Mouse (Mus musculus) cerebellum, postnatal 4 days (tissue): ENCODE measurements around the gene Agbl4.

Experiments used
- DNase-seq, 2 experiments: peaks; one replicate each; pipeline ENCODE4 v3.0.0; 2022; ENCODE audit warnings: low spot score in 2 of 2, mixed read lengths in 1 of 2

The Agbl4 gene

GRCm38 (mm10) chr4:111390736-111391135, 993.3 kb downstream of the Agbl4 start:
- no peak for DNase-seq

GRCm38 (mm10) chr4:111399784-111400183, 1002.3 kb downstream of the Agbl4 start:
- DNase-seq: no peak

GRCm38 (mm10) chr4:111400676-111401075, 1003.2 kb downstream of the Agbl4 start:
- no peak for DNase-seq

GRCm38 (mm10) chr4:111403243-111403642, 1005.8 kb downstream of the Agbl4 start:
- DNase-seq: no peak

GRCm38 (mm10) chr4:111410731-111411130, 1013.3 kb downstream of the Agbl4 start:
- no peak for DNase-seq

GRCm38 (mm10) chr4:111414399-111414798, 1016.9 kb downstream of the Agbl4 start:
- DNase-seq: peak; percentile 26 to 69

GRCm38 (mm10) chr4:111414818-111415488, 1017.5 kb downstream of the Agbl4 start, which contains the start of gene Bend5:
Gene Bend5, plus strand, starts transcription at chr4:111415006.
- DNase-seq: peak; percentile 55 to 59

GRCm38 (mm10) chr4:111416126-111416525, 1018.7 kb downstream of the Agbl4 start:
- no peak for DNase-seq

GRCm38 (mm10) chr4:111416551-111416950, 1019.1 kb downstream of the Agbl4 start:
- DNase-seq: no peak

GRCm38 (mm10) chr4:111417716-111418115, 1020.3 kb downstream of the Agbl4 start:
- no peak for DNase-seq

- DNase-seq: no peak
Measured at GRCm38 (mm10) chr4:111419476-111419875, 1022.0 kb downstream of the Agbl4 start.

- DNase-seq: no peak
Measured at GRCm38 (mm10) chr4:111420031-111420430, 1022.6 kb downstream of the Agbl4 start.

- no peak for DNase-seq
Measured at GRCm38 (mm10) chr4:111420955-111421354, 1023.5 kb downstream of the Agbl4 start.

- no peak for DNase-seq
Measured at GRCm38 (mm10) chr4:111421785-111422184, 1024.3 kb downstream of the Agbl4 start.

GRCm38 (mm10) chr4:111424371-111424950, 1027.0 kb downstream of the Agbl4 start:
- DNase-seq: no peak

GRCm38 (mm10) chr4:111425170-111425569, 1027.7 kb downstream of the Agbl4 start:
- DNase-seq: no peak

GRCm38 (mm10) chr4:111431186-111431585, 1033.7 kb downstream of the Agbl4 start:
- DNase-seq: no peak

GRCm38 (mm10) chr4:111432013-111432412, 1034.6 kb downstream of the Agbl4 start:
- no peak for DNase-seq

- DNase-seq: no peak
Measured at GRCm38 (mm10) chr4:111432417-111432816, 1035.0 kb downstream of the Agbl4 start.

- no peak for DNase-seq
Measured at GRCm38 (mm10) chr4:111441709-111442108, 1044.2 kb downstream of the Agbl4 start.

- peak in 1 of 2 experiments; percentile 20 for DNase-seq
Measured at GRCm38 (mm10) chr4:111442435-111443238, 1045.2 kb downstream of the Agbl4 start.

GRCm38 (mm10) chr4:111443906-111444615, 1046.6 kb downstream of the Agbl4 start:
- no peak for DNase-seq
